Mouse (Mus musculus): Measurements from ENCODE around the gene Rab3il1.

- TF ChIP-seq CTCF (IDR thresholded peaks at IDR 0.05) (no peak), EP300 (IDR thresholded peaks at IDR 0.05) (no peak)
These were observed 2.6 kb upstream of the Rab3il1 start for GRCm38 (mm10) chr19:9998736-9999486.

Data from lung, postnatal 0 days (tissue).